Mouse (Mus musculus) cortical plate, adult 2 months (tissue): Measurements from ENCODE around the gene Dlg4.

Experiments
- CTCF ChIP-seq: fragments of 200-500 bp; IDR thresholded peaks from 2 replicates; pipeline ENCODE4 v1.5.1; 2011; ENCODE audit warnings: mild to moderate bottlenecking, control low read depth, low read length; ENCODE audit not compliant: insufficient read depth; ENCODE audit errors: extremely low read depth
- POLR2A ChIP-seq: fragments of 200-500 bp; IDR thresholded peaks from 2 replicates; pipeline ENCODE4 v1.6.1; 2011; ENCODE audit warnings: mild to moderate bottlenecking, low read length, control low read depth; ENCODE audit not compliant: insufficient read depth; ENCODE audit errors: extremely low read depth

DNA sequence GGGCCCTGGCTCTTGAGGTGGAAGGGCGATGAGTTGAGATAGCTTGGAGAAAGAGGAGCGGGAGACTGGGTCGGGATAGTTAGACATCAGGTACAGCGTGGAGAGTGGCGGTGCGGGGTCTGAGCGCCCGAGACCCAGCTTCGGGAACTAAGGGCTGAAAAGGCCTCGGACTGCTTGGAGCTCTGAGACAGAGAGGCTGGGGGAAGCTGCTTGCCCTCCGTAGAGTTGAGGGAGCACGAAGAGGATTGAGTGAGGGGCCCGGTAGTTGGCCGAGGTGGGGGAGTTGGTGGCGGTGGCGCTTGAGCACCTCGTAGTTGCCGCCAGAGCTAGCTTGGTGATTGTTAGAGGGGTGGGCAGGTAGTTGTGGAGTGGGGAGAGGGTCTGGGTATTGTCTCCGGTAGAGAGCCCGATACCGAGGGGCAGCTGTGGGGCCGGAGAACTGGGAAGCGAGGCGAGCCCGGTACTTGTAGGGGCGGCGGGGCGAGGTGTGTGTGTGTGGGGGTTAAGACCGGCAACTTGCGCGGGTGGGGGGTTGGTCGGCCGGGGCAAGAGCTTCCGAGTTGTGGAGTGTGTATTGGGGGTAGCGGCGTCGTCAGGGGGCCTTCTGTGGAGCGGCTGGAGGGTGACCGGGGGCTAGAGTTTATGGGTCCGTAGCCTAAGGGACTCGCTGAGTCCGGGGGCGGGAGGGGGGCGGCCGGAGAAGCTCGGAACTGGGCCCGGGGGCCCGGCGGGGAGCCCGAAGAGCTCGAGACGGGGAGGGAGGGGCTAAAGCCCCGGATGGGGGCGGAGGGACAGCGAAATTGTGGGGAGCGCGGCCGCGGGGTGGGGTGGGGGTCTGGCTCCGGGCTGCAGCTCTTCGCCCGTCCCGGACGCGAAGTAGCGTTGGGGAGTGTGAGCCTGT lies 20.3 kb upstream of the Dlg4 start:
- TF ChIP-seq POLR2A: no peak
- no peak for TF ChIP-seq CTCF
